Mouse (Mus musculus) embryo, embryonic 10 days (tissue): ENCODE results near the gene Cracr2a.

Experiments used
- DNase-seq: peaks from one replicate; pipeline ENCODE4 v3.0.0-alpha.2; 2015; ENCODE audit warnings: low spot score

Gene Cracr2a

GRCm38 (mm10) chr6:127625135-127625534 lies 64.0 kb downstream of the Cracr2a start:
- peak; percentile 84 for DNase-seq

GRCm38 (mm10) chr6:127627453-127627852 lies 66.3 kb downstream of the Cracr2a start:
- no peak for DNase-seq

DNA sequence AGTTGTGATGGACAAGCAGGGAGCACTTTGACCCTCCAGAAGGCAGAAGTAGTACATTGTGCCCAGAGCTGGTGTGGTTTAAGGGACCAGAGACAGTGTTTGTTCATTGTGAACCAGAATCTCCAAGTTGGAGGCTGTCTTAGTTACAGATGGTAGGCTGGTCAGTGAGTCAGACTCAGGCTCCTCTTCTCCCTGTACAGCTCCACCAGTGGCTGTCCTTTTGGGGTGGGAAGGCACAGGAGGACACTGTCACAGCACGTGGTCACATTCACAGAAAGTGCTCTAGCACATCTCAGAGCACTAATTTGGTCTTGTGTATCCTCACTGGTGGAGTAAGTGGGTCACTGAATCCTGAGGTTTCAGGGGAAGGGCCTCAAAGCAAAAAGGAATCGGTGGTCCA lies 68.1 kb downstream of the Cracr2a start:
- DNase-seq, result no peak

DNA sequence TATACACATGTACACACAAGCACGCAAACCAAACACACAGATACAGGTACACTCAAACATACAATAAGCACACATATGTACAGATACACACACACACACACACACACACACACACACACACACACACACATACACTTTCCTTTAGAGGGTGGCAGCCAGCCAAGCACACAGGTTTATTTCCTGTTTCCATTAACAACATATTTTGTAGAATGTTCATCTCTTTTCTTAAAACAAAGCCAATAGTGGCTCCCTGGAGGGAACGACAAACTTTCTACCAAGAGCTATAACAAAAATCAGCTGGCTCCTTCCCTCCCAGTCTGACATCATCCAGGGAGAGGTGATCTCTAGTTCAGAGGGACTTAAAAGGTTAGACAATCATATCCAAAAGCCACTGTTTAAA lies 73.7 kb downstream of the Cracr2a start:
- DNase-seq, result no peak

GRCm38 (mm10) chr6:127635462-127636189 lies 74.5 kb downstream of the Cracr2a start:
- DNase-seq, result no peak

DNA sequence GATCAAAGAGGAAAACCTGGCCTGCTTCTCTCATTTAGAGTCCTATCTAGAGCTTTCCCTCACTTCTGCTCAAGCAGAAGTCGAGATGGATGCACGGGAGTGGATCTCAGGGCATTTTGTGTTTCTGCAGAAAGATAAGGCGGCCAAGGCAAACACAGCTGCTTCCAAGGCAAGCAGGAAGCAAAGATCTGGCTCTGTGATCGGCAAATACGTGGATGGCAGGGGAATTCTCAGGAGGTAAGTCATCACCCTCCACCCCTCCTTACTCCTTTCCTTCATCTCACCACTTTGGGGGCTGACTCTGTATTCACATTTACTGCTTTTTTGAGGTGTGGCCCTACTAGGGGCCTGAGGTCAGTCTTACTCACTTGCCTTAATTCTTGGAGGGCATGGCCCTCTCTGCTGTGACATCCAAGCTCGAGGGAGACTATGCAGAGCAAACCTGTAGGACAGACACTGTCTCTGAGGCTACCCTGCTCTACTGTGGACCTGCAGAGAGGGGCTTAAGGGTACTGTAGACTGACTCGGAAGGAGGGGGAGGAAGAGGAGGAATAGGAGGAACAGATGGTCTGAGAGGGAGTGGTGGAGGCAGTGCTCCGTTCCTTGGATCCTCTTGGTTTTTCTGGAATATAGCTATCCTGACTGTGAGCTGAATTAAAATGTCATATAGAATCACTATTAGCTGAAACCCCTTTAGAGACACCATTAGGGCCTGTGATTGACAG lies 80.1 kb downstream of the Cracr2a start:
- no peak for DNase-seq

GRCm38 (mm10) chr6:127655988-127656387 lies 94.8 kb downstream of the Cracr2a start:
- DNase-seq, result peak; percentile 23

- DNase-seq, result no peak
These were observed 96.0 kb downstream of the Cracr2a start for GRCm38 (mm10) chr6:127657152-127657551.

DNA sequence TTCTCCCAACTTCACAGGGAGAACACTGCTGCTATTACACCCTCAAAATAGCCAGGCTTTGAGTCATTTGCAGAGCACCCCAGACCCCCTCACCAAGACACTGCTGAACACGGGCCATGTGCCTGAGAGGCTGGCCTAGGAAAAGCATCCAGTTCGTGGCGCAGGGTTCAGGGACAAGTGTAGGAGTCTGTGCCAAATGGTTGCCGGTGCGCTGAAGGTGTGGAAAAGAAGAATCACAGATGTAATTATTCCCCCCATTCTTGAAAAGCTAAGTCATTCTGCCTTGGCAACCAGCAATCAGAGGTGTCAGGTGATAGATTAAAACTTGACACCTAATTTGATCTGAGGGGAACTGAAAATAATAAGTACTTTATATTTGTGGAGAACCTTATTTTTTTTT lies 98.3 kb downstream of the Cracr2a start:
- DNase-seq, result no peak

GRCm38 (mm10) chr6:127659966-127660365 lies 98.8 kb downstream of the Cracr2a start:
- DNase-seq, result no peak

DNA sequence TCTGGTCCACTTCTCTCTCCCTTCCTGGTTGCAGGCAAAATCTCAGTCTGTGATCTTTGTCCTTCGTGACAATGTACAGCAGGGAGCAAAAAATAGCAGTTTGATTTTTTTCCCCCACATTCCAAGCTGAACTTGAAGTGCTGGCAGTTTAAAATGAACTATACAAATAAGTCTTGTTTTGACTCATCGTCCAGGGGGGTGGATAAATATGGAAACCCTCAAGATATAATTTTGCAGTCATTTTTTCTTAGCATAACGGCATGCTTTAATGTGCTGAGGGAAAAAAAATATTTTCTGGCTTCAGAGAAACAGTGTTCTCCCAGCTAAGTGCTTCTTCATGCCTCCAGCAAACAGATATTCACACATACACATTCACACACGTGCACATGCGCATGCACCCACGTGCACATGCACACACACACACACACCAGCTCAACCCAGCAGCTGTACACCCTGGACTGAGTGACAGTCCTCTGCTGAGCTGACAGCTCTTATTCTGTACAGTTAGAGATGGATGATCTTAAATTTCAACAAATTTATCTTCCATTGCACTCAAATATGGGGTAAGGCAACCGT lies 100.7 kb downstream of the Cracr2a start:
- no peak for DNase-seq

DNA sequence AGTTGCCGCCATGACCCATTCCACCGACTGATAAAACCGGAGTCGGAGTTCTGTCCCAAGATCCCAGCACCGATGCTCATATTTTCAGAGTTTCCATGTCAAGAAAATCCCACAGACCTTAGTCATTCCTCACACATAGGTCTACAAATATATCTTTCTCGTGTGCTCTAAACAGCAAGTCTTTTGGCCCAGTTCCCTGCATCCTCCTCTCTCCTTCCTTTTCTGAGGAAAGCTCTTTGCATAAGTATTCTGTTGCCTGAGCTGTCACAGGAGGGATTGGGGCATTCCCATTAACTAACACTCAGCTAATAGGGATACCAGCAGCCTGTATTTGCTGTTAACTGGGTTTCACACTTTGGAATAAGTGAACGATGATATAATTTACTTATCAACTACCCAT lies 102.1 kb downstream of the Cracr2a start:
- no peak for DNase-seq

DNA sequence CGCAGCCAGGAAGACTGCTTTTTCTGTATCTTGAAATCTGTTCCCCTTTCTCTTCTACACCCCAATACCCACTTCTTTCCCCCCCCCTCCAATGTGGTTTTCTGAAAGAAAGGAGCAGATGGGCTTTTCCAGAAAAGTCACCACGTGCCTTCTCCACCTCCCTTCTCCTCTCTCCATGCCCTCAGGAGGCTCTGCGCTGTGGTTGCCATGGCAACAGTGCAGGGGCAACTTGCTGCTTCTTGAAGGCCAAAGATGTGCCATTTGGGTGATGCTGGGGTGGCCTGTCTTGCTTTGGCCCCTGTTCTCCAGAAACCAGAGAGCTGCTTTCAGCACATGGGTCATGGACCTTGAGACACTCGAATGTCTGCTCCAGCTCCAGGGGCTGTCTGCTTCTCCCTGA lies 108.2 kb downstream of the Cracr2a start:
- no peak for DNase-seq

- DNase-seq, result no peak
These were observed 108.9 kb downstream of the Cracr2a start for GRCm38 (mm10) chr6:127670031-127670430.

- no peak for DNase-seq
These were observed 110.9 kb downstream of the Cracr2a start for GRCm38 (mm10) chr6:127672071-127672470.

DNA sequence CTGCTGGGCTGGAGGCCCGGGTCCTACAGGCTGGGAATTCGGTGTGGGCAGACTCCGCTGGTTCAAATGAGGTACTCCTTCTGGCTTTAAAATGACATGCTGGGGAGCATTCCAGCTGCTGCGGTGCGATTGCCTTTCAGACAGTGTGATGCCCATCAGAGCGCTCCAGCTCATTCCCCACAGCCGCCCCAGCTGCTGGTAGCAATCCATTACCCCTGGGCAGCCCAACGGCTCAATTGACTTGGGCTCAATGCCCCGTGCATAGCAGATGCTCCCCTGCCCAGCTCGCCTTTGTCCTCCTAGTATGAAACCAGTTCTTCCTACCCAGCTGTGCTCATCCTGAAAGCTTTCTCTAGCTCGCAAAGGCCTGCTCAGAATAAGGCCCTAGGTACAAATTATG lies 115.7 kb downstream of the Cracr2a start:
- no peak for DNase-seq

DNA sequence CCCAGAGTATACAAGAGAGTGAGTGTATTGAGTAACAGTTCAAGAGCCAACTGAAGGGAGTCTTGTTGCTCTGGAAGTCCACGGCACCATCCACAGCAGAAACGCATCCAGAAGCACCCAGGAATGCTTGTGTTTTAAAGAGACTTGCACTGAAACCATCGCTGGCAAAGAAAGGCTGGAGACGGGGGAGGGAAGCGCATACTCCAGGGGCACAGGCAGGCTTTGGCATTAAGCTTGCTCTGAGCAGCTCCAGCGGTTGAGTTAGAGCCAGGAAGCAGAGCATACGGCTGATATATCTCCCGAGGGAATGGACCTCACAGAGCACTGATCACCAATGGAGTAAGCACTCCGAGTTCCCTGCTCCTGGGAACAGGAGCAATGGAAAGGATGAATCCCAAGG lies 117.2 kb downstream of the Cracr2a start:
- no peak for DNase-seq

- no peak for DNase-seq
These were observed 117.9 kb downstream of the Cracr2a start for GRCm38 (mm10) chr6:127678998-127679397.

DNA sequence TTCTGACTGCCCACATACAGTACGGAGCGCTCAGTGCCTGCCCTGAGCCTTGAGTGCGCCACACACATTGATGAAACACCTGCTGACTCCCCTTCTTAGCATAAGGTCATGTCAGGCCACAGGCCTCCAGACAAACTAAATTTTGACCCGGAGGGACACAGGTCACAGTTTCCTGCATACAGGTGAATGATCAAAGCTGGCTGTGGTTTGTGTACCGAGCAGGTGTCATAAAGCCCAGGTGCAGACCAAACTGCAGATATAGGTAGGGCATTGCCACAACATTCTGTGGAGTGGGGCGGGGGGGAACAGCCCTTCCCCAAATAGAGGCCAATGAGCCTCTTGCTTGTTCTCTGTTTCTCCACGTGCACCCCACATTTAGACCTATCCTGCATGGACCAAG lies 119.6 kb downstream of the Cracr2a start:
- no peak for DNase-seq

- no peak for DNase-seq
These were observed 122.4 kb downstream of the Cracr2a start for GRCm38 (mm10) chr6:127683561-127683960.

- no peak for DNase-seq
These were observed 123.8 kb downstream of the Cracr2a start for GRCm38 (mm10) chr6:127684981-127685380.

DNA sequence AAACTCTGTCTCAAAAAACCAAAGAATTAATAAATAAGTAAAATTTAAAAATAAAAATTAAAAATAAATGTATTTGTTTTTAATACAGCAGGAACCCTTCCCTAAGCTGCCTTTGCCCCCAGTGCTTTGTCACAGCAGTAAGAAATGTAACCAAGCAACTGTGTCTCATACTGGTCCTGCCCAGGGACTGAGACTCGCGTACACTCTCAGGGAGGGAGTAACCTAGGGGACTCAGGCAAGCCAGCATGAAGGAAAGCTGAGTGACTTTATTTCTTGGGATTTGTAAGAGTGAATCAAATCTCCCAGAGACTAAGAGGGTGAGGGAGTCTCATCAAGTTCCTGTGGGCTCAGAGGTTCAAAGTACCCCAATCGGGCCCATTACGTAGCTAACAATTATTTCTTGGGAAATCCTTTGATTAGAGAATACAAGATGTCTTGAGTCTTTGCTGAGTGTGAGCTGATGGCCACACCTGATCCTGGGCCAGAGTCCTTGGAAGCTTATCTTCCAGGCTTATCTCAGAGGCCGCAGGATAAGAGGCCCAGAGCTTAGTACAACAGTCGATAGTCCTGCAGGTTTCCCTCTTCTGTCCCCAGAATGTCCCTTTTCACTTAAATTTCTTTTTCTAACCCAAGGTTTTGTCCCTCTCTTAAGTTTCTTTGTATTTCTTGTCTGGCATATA lies 126.2 kb downstream of the Cracr2a start:
- DNase-seq, result no peak

- DNase-seq, result no peak
These were observed 131.2 kb downstream of the Cracr2a start for GRCm38 (mm10) chr6:127692298-127692697.
